Mouse (Mus musculus): ENCODE data around the gene Filip1.
A peak's percentile ranks its signal among the peaks of the same experiment; 100 is the strongest.

Filip1 gene

GRCm38 (mm10) chr9:79827072-79827471 lies 185.6 kb downstream of the Filip1 start:
- no peak for DNase-seq (ENCODE audit: low spot score in 2 of 2)

GRCm38 (mm10) chr9:79825526-79825925 lies 187.1 kb downstream of the Filip1 start:
- no peak for DNase-seq (ENCODE audit: low spot score in 2 of 2)

GRCm38 (mm10) chr9:79823856-79824255 lies 188.8 kb downstream of the Filip1 start:
- DNase-seq (ENCODE audit: low spot score in 2 of 2) = no peak

GRCm38 (mm10) chr9:79823438-79823837 lies 189.2 kb downstream of the Filip1 start:
- DNase-seq (ENCODE audit: low spot score in 2 of 2) = no peak

GRCm38 (mm10) chr9:79816464-79816863 lies 196.2 kb downstream of the Filip1 start:
- no peak for DNase-seq (ENCODE audit: low spot score in 2 of 2)

- no peak for DNase-seq (ENCODE audit: low spot score in 2 of 2)
These were observed 196.6 kb downstream of the Filip1 start for GRCm38 (mm10) chr9:79816013-79816412.

- no peak for DNase-seq (ENCODE audit: low spot score in 2 of 2)
These were observed 198.1 kb downstream of the Filip1 start for GRCm38 (mm10) chr9:79814592-79814991.

- no peak for DNase-seq (ENCODE audit: low spot score in 2 of 2)
These were observed 201.4 kb downstream of the Filip1 start for GRCm38 (mm10) chr9:79810969-79811902.

GRCm38 (mm10) chr9:79810534-79810933 lies 202.1 kb downstream of the Filip1 start:
- no peak for DNase-seq (ENCODE audit: low spot score in 2 of 2)

GRCm38 (mm10) chr9:79809411-79809810 lies 203.2 kb downstream of the Filip1 start:
- DNase-seq (ENCODE audit: low spot score in 2 of 2) = no peak

- no peak for DNase-seq (ENCODE audit: low spot score in 2 of 2)
These were observed 205.5 kb downstream of the Filip1 start for GRCm38 (mm10) chr9:79807178-79807577.

GRCm38 (mm10) chr9:79806317-79807075 lies 206.2 kb downstream of the Filip1 start:
- DNase-seq (ENCODE audit: low spot score in 2 of 2) = no peak

- DNase-seq (ENCODE audit: low spot score in 2 of 2) = no peak
These were observed 207.2 kb downstream of the Filip1 start for GRCm38 (mm10) chr9:79805426-79805825.

GRCm38 (mm10) chr9:79796461-79797135 lies 216.1 kb downstream of the Filip1 start:
- no peak for DNase-seq (ENCODE audit: low spot score in 2 of 2)

GRCm38 (mm10) chr9:79795076-79795475 lies 217.6 kb downstream of the Filip1 start:
- no peak for DNase-seq (ENCODE audit: low spot score in 2 of 2)

GRCm38 (mm10) chr9:79792841-79793835 lies 219.5 kb downstream of the Filip1 start, which contains the start of gene Tmem30a:
TSS of gene Tmem30a (minus strand) at chr9:79793507.
- peak; percentile 82 to 92 for DNase-seq (ENCODE audit: low spot score in 2 of 2)

- no peak for DNase-seq (ENCODE audit: low spot score in 2 of 2)
These were observed 226.9 kb downstream of the Filip1 start for GRCm38 (mm10) chr9:79785794-79786085.

GRCm38 (mm10) chr9:79784934-79785793 lies 227.5 kb downstream of the Filip1 start:
- DNase-seq (ENCODE audit: low spot score in 2 of 2) = no peak

- no peak for DNase-seq (ENCODE audit: low spot score in 2 of 2)
These were observed 228.2 kb downstream of the Filip1 start for GRCm38 (mm10) chr9:79784439-79784838.

GRCm38 (mm10) chr9:79779354-79779753 lies 233.3 kb downstream of the Filip1 start:
- no peak for DNase-seq (ENCODE audit: low spot score in 2 of 2)

All from urinary bladder, adult 18-20 months (tissue).